Mouse (Mus musculus) CH12.LX (cell line): Measurements from ENCODE around the gene Tigit. TPM values are rescaled to one million over a fixed set of nuclear protein-coding genes. Genes with fewer than 3 reads are reported as not detected.
A peak's percentile ranks its signal among the peaks of the same experiment; 100 is the strongest.

Source experiments
- DNase-seq: peaks from one replicate; pipeline ENCODE4 v3.0.0-alpha.2; 2013; ENCODE audit errors: extremely low read depth
- H3K27ac ChIP-seq: 2 replicates; pipeline ENCODE4 v1.5.1; 2012; ENCODE audit warnings: low read depth, mild to moderate bottlenecking, control low read depth, moderate library complexity; ENCODE audit not compliant: insufficient read depth
- H3K27me3 ChIP-seq: replicated peaks from 2 replicates; pipeline ENCODE3; 2012; ENCODE audit warnings: inconsistent platforms
- H3K36me3 ChIP-seq, 2 experiments: replicated peaks in 1 of 2; 2 replicates each; pipeline versions ENCODE3 to v1.6.1; 2012; ENCODE audit warnings: inconsistent platforms in 1 of 2, low read length in 1 of 2, mild to moderate bottlenecking in 1 of 2, mixed read lengths in 1 of 2, moderate library complexity in 1 of 2; ENCODE audit not compliant: control insufficient read depth in 1 of 2, insufficient read depth in 1 of 2
- H3K4me1 ChIP-seq, 2 experiments: 2 replicates each; pipeline ENCODE4 v1.6.1; 2012; ENCODE audit warnings: inconsistent platforms in 1 of 2, moderate library complexity in 1 of 2; ENCODE audit not compliant: insufficient read depth in 2 of 2, control insufficient read depth in 1 of 2
- H3K4me2 ChIP-seq: 2 replicates; pipeline ENCODE4 v1.6.1; 2012; ENCODE audit warnings: low read depth, mild to moderate bottlenecking, control low read depth; ENCODE audit not compliant: poor library complexity, insufficient read depth, severe bottlenecking
- H3K4me3 ChIP-seq, 3 experiments: fragments of 150-350 bp in 1 of 3; sonication (generic) in 1 of 3; replicated peaks in 1 of 3; 2 replicates each; pipeline versions ENCODE3 to v1.5.1; 2011 to 2012; ENCODE audit warnings: low read depth in 2 of 3, low read length in 2 of 3, mild to moderate bottlenecking in 2 of 3, moderate library complexity in 2 of 3, control low read depth in 1 of 3, improper control_type of control experiment in 1 of 3, inconsistent platforms in 1 of 3, mixed read lengths in 1 of 3; ENCODE audit not compliant: poor library complexity in 1 of 3
- H3K79me2 ChIP-seq: replicated peaks from 2 replicates; pipeline ENCODE4 v1.6.1; 2012; ENCODE audit warnings: mild to moderate bottlenecking, moderate library complexity; ENCODE audit not compliant: control insufficient read depth, poor library complexity, insufficient read depth, severe bottlenecking; ENCODE audit errors: extremely low read depth
- H3K9ac ChIP-seq: 2 replicates; pipeline ENCODE4 v1.6.1; 2012; ENCODE audit warnings: low read depth, mild to moderate bottlenecking, control low read depth, moderate library complexity; ENCODE audit not compliant: insufficient read depth
- H3K9me3 ChIP-seq: replicated peaks from 2 replicates; pipeline ENCODE3; 2012; ENCODE audit warnings: low read length, inconsistent platforms, mixed read lengths
- BHLHE40 ChIP-seq: IDR thresholded peaks from 2 replicates; pipeline ENCODE4 v1.6.1; 2011; ENCODE audit warnings: mild to moderate bottlenecking, low read depth, low read length, improper control_type of control experiment
- CHD2 ChIP-seq: IDR thresholded peaks from 2 replicates; pipeline ENCODE4 v1.6.1; 2011; ENCODE audit warnings: low read length, improper control_type of control experiment
- CTCF ChIP-seq, 2 experiments: IDR thresholded peaks in 1 of 2; conservative IDR thresholded peaks in 1 of 2; 2 replicates each; pipeline ENCODE4 v1.5.1; 2011 to 2012; ENCODE audit warnings: low read depth in 2 of 2, low read length in 2 of 2, improper control_type of control experiment in 1 of 2, inconsistent platforms in 1 of 2, mild to moderate bottlenecking in 1 of 2, moderate library complexity in 1 of 2
- MAX ChIP-seq: IDR thresholded peaks from 2 replicates; pipeline ENCODE4 v1.6.1; 2011; ENCODE audit warnings: low read length, improper control_type of control experiment
- MAZ ChIP-seq: IDR thresholded peaks from 2 replicates; pipeline ENCODE4 v1.6.1; 2012; ENCODE audit warnings: low read depth, mild to moderate bottlenecking, inconsistent platforms, low read length, improper control_type of control experiment, moderate library complexity
- MXI1 ChIP-seq: IDR thresholded peaks from 2 replicates; pipeline ENCODE4 v1.6.1; 2011; ENCODE audit warnings: mild to moderate bottlenecking, low read depth, low read length, improper control_type of control experiment
- POLR2A ChIP-seq: IDR thresholded peaks from 2 replicates; pipeline ENCODE4 v1.6.1; 2011; ENCODE audit warnings: low read depth, mild to moderate bottlenecking, improper control_type of control experiment, low read length
- POLR2AphosphoS2 ChIP-seq: IDR thresholded peaks from 2 replicates; pipeline ENCODE4 v1.6.1; 2011; ENCODE audit warnings: low read depth, low read length, improper control_type of control experiment
- RCOR1 ChIP-seq: conservative IDR thresholded peaks from 2 replicates; pipeline ENCODE4 v1.6.1; 2012; ENCODE audit warnings: low read depth, mild to moderate bottlenecking, inconsistent platforms, low read length, improper control_type of control experiment
- SMC3 ChIP-seq: IDR thresholded peaks from 2 replicates; pipeline ENCODE4 v1.6.1; 2011; ENCODE audit warnings: low read depth, low read length, improper control_type of control experiment
- TCF12 ChIP-seq: IDR thresholded peaks from 2 replicates; pipeline ENCODE4 v1.6.1; 2014; ENCODE audit warnings: low read depth, mild to moderate bottlenecking, inconsistent platforms, low read length, improper control_type of control experiment
- UBTF ChIP-seq: IDR thresholded peaks from 2 replicates; pipeline ENCODE4 v1.6.1; 2012; ENCODE audit warnings: low read depth, mild to moderate bottlenecking, inconsistent platforms, low read length, improper control_type of control experiment, moderate library complexity
- USF1 ChIP-seq: IDR thresholded peaks from 2 replicates; pipeline ENCODE4 v1.6.1; 2014; ENCODE audit warnings: low read depth, mild to moderate bottlenecking, inconsistent platforms, low read length, improper control_type of control experiment
- USF2 ChIP-seq: conservative IDR thresholded peaks from 2 replicates; pipeline ENCODE4 v1.6.1; 2011; ENCODE audit warnings: low read depth, low read length, improper control_type of control experiment
- dilution Hi-C: fragments of 300-500 bp; cut with MboI; formaldehyde crosslinking; loops from 2 replicates; pipeline ENCODE4 v1.14.3; 2020; ENCODE audit warnings: low sequenced_read_pairs; ENCODE audit not compliant: extremely low pct_unique_long_range_greater_than_20kb, extremely low pct_ligation_motif_present
- in situ Hi-C: fragments of 300-500 bp; cut with MboI; formaldehyde crosslinking; loops from 3 replicates; pipeline ENCODE4 v1.14.3; 2019; ENCODE audit warnings: low sequenced_read_pairs, low pct_ligation_motif_present, low pct_unique_long_range_greater_than_20kb, mixed read lengths
- polyA plus RNA-seq: library from polyadenylated mRNA; unstranded; fragments of >175 nt; gene quantifications from 2 replicates; pipeline ENCODE4 v1.2.1, GENCODE M21; 2012; ENCODE audit warnings: low read depth; ENCODE audit not compliant: insufficient read length
- total RNA-seq, 2 experiments: library from RNA; depleted of rRNA; stranded (reverse); fragments of 300-350 nt in 1 of 2; fragments of >200 nt in 1 of 2; gene quantifications; 2 replicates each; pipeline ENCODE4 v1.2.3; 2012 to 2014

Gene Tigit
- total and polyA plus RNA-seq, 3 experiments: 17.5 to 67.2 (median 55.4) TPM

- no peak for DNase-seq
These were observed 44.7 kb downstream of the Tigit start for GRCm38 (mm10) chr16:43619277-43619676.

GRCm38 (mm10) chr16:43618286-43618685 lies 45.7 kb downstream of the Tigit start:
- dilution Hi-C loops (no loop called here), in situ Hi-C loops (no loop called here)
- no peaks in the 10 kb centered on the region for H3K27me3 ChIP-seq
- no peaks in the 10 kb centered on the region for H3K9me3 ChIP-seq
- H3K27ac ChIP-seq: no peak overlapping the region
- H3K9ac ChIP-seq: no peak overlapping the region
- peaks cover 29% of the 10 kb centered on the region for H3K79me2 ChIP-seq
- TF ChIP-seq POLR2AphosphoS2 (no peak), POLR2A (peak; percentile 17; the same call in 1 of the 2 replicates), CTCF (conservative IDR thresholded peaks at IDR 0.05 in 1 of 2, IDR thresholded peaks at IDR 0.05 in 1 of 2; ENCODE audit: low read depth in 2 of 2, low read length in 2 of 2) (no peak)
- H3K4me3 ChIP-seq: no peak overlapping the region
- H3K4me1 ChIP-seq: peaks cover 1 to 6% of the 10 kb centered on the region in 2 experiments; a peak in 3 of 4 replicates
- H3K36me3 ChIP-seq: peaks cover 66 to 90% of the 10 kb centered on the region in 2 experiments
- no peak overlapping the region for H3K4me2 ChIP-seq
- no peak for DNase-seq

More at GRCm38 (mm10) chr16:43619277-43619676, 44.7 kb downstream of the Tigit start:
- Histone ChIP-seq H3K4me1 (peaks cover 3 to 12% of the 10 kb centered on the region in 2 experiments), H3K79me2 (peaks cover 21% of the 10 kb centered on the region), H3K27me3 (no peaks in the 10 kb centered on the region), H3K4me3 (no peak overlapping the region), H3K9me3 (no peaks in the 10 kb centered on the region), H3K9ac (no peak overlapping the region), H3K4me2 (no peak overlapping the region), H3K27ac (no peak overlapping the region), H3K36me3 (peaks cover 66 to 89% of the 10 kb centered on the region in 2 experiments)
- in situ Hi-C loops (no loop called here), dilution Hi-C loops (no loop called here)
- TF ChIP-seq TCF12: no peak
- no peak for TF ChIP-seq CHD2
- TF ChIP-seq RCOR1: no peak
- no peak for TF ChIP-seq BHLHE40
- TF ChIP-seq MXI1: no peak
- TF ChIP-seq USF2: no peak
- TF ChIP-seq MAX: no peak
- no peak for TF ChIP-seq UBTF
- no peak for TF ChIP-seq MAZ

GRCm38 (mm10) chr16:43617346-43617745 lies 46.6 kb downstream of the Tigit start:
- H3K27ac ChIP-seq: no peak overlapping the region
- H3K4me2 ChIP-seq: no peak overlapping the region
- H3K36me3 ChIP-seq: peaks cover 63 to 91% of the 10 kb centered on the region in 2 experiments
- H3K9ac ChIP-seq: no peak overlapping the region
- no peak for DNase-seq
- TF ChIP-seq SMC3 (no peak), MAZ (no peak), USF1 (no peak)
- 0 out of 4 replicates have a peak, but pooled peaks cover 0 to 3% of the 10 kb centered on the region in 2 experiments for H3K4me1 ChIP-seq
- dilution Hi-C loops: no loop called here
- H3K79me2 ChIP-seq: peaks cover 36% of the 10 kb centered on the region
- no peak overlapping the region for H3K4me3 ChIP-seq
- H3K9me3 ChIP-seq: no peaks in the 10 kb centered on the region
- in situ Hi-C loops: no loop called here
- no peaks in the 10 kb centered on the region for H3K27me3 ChIP-seq
